Mouse (Mus musculus) hindbrain, embryonic 10.5 days (tissue): ENCODE data around the gene Nup205. TPM values are rescaled to one million over a fixed set of nuclear protein-coding genes. Genes with fewer than 3 reads are reported as not detected.

ENCODE experiments used
- DNase-seq: peaks from one replicate; pipeline ENCODE4 v3.0.0-alpha.2; 2017; ENCODE audit warnings: low spot score
- H3K27ac ChIP-seq: fragments of 300-500 bp; sonication (generic); 2 replicates; pipeline ENCODE4 v1.5.1; 2016; ENCODE audit warnings: mild to moderate bottlenecking, moderate library complexity
- H3K27me3 ChIP-seq: fragments of 300-500 bp; sonication (generic); 2 replicates; pipeline ENCODE4 v1.6.1; 2016; ENCODE audit warnings: mild to moderate bottlenecking; ENCODE audit not compliant: poor library complexity, insufficient read depth, severe bottlenecking
- H3K36me3 ChIP-seq: fragments of 300-500 bp; sonication (generic); 2 replicates; pipeline ENCODE4 v1.6.1; 2016; ENCODE audit warnings: mild to moderate bottlenecking, moderate library complexity
- H3K4me1 ChIP-seq: fragments of 300-500 bp; sonication (generic); replicated peaks from 2 replicates; pipeline ENCODE4 v1.6.1; 2016; ENCODE audit warnings: mild to moderate bottlenecking
- H3K4me3 ChIP-seq: fragments of 300-500 bp; sonication (generic); 2 replicates; pipeline ENCODE4 v1.5.1; 2016; ENCODE audit warnings: mild to moderate bottlenecking, moderate library complexity
- H3K9me3 ChIP-seq: fragments of 300-500 bp; sonication (generic); 2 replicates; pipeline ENCODE4 v1.6.1; 2016; ENCODE audit warnings: mild to moderate bottlenecking, moderate library complexity
- WGBS: fragments of 180-500 bp; shearing (Covaris S2); methylation state at CpG from one replicate; pipeline ENCODE4 v1.1.7; 2016; 5-methylcytosine and 5-hydroxymethylcytosine counted together
- polyA plus RNA-seq: library from polyadenylated mRNA; unstranded; fragments of >200 nt; fragmentation: Nextera tagmentation; extraction: Ambion mirVana; gene quantifications from 2 replicates; pipeline ENCODE4 v1.2.1, GENCODE M21; 2016

Nup205 gene
- polyA plus RNA-seq, 1 experiment from 2014 or later = 41.3 TPM

DNA sequence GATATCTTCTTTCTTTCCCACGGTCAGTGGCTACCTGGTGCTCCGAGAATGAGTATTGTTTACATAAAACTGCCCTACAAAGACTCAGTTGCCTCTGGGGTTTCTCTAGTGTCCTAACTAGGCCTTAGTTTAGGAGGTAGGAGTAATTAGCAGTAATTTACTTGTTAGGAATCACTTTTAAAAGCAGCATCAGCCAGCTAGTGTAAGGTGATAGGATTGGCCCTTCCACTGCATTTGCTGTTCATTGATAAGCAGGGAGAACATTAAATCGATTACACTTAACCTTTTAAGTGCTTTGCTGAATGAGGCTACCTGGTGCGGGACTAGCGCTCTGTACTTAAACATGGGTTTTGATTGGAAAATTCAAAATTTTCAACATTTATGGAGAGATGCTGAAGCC lies 76.3 kb downstream of the Nup205 start:
- Histone ChIP-seq H3K27ac (peak overlapping the region; percentile 94), H3K4me3 (peak overlapping the region; percentile 77), H3K36me3 (no peaks in the 10 kb centered on the region; the same call in 1 of the 2 replicates), H3K9me3 (no peaks in the 10 kb centered on the region), H3K27me3 (no peaks in the 10 kb centered on the region), H3K4me1 (peaks cover 36% of the 10 kb centered on the region)
- DNase-seq = no peak
- 49% methylated on average over 5 of the region's 5 CpGs for WGBS

DNA sequence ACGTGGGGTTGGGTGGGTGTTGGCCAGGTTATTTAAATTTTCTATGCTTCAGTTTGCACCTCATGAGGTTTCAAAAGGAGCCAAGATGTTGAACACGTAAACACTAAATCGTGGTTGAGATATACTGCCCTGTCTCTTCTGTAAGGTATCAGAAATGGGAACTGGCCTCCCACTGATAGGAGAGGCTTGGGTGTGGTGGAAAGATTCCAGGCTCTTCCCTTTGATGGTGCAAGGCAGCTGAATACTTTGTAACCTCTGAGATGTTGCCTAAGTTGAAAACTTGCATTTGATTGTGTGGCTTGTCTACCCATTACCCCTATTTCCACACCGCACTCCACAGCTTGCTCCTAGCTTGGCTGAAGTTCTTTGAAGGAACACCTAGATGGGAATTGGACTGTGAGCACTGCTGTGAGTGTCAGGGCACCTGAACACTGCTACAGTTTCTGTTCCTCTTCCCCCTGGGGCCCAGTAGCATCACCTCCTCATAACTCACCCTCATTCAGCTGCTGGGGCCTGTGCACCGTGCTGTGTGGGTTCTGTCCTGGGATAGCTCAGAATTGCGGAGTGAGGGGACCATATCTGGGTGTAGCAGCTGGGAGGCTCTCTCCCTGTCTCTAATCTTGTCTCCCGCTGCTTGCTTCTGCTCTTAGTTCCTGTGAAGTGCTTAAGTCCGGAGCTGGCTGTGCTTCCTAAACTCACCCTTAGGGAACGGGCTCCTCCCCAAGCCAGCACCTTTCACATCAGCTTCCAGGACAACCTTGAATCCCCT lies 77.1 kb downstream of the Nup205 start:
- peak overlapping the region; percentile 1; the same call in 1 of the 2 replicates for H3K27ac ChIP-seq
- H3K36me3 ChIP-seq = no peaks in the 10 kb centered on the region
- no peaks in the 10 kb centered on the region for H3K9me3 ChIP-seq
- WGBS = 60% methylated on average over 9 of the region's 9 CpGs
- no peaks in the 10 kb centered on the region for H3K27me3 ChIP-seq
- H3K4me1 ChIP-seq = peaks cover 34% of the 10 kb centered on the region
- no peak for DNase-seq
- peak overlapping the region; percentile 77 for H3K4me3 ChIP-seq

- peak overlapping the region; percentile 1; the same call in 1 of the 2 replicates for H3K27ac ChIP-seq
- peaks cover 33% of the 10 kb centered on the region for H3K4me1 ChIP-seq
- H3K4me3 ChIP-seq = peak overlapping the region; percentile 77; the same call in 1 of the 2 replicates
- 81% methylated on average over 12 of the region's 12 CpGs for WGBS
- no peaks in the 10 kb centered on the region for H3K27me3 ChIP-seq
- no peaks in the 10 kb centered on the region for H3K36me3 ChIP-seq
- no peak for DNase-seq
- H3K9me3 ChIP-seq = no peaks in the 10 kb centered on the region
These were observed 77.8 kb downstream of the Nup205 start for GRCm38 (mm10) chr6:35255017-35255416.

DNA sequence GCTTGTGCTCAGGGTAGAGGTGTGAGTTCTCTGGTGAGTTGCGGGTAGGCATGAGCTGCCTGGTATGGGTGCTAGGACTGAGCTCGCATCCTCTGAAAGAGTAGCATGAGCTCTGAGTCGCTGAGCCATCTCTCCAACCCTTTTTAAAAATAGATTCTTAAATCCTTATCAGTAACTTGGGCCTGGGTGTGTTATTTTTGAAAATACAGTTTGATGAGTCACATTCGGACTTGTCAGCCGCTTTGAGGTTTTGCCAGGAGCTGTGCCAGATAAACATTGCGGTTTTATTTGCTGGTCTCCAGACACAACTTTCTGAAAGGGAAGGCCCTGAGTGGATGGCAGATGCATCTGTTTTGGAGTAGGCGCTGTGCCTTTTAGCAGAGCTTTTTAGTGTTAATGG lies 79.5 kb downstream of the Nup205 start:
- DNase-seq = no peak
- Histone ChIP-seq H3K9me3 (no peaks in the 10 kb centered on the region), H3K4me1 (peaks cover 33% of the 10 kb centered on the region), H3K27me3 (no peaks in the 10 kb centered on the region), H3K4me3 (no peak overlapping the region), H3K36me3 (peaks cover 16% of the 10 kb centered on the region), H3K27ac (no peak overlapping the region)
- WGBS = 92% methylated on average over 7 of the region's 7 CpGs

DNA sequence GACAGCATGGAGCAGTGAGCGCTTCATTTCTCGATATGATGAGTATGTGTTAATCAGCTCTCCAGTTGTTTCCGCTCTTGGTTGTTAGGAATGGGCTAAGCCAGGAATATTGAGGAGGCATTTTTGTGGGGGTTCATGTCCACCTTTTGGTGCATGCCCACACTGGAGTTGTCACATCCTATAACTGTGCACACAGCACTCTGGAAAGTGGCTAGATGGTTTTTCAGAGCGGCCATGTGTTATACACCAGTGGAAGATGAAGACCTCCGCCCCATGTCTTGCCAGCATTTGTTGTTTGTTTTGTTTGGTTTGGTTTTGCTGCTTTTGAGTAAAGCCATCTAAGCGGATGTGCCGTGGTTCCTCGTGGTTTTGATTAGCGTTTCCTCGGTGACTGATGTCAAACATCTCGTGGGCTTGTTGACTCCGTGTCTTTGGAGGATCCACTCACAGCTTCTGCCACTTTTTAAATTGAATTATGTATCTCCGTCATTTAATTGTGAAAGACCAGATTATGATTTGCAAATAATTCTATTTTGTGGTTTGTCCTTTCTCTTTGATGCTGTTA lies 80.5 kb downstream of the Nup205 start:
- no peak for DNase-seq
- WGBS = 87% methylated on average over 13 of the region's 13 CpGs
- no peak overlapping the region for H3K4me3 ChIP-seq

DNA sequence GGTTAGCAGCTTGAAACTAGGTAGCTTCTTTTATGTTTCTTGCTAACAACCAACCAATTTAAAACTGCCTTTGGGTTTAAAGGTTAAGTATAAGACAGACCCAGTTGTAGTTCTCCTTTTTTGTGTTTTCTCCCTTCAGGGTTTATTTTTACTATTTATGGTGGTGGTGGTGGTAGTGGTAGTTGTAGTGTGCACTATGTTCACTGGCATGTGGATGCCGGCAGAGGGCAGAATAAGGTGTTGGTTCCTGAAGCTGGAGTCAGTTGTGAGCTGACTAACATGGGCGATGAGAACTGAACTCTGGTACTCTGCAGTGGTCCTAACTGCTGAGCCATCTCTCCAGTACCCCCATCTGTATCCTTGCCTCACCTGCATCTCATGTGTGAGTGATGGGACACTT lies 81.7 kb downstream of the Nup205 start:
- Histone ChIP-seq H3K27ac (no peak overlapping the region), H3K27me3 (no peaks in the 10 kb centered on the region), H3K36me3 (peaks cover 38% of the 10 kb centered on the region), H3K4me3 (no peak overlapping the region), H3K9me3 (no peaks in the 10 kb centered on the region), H3K4me1 (peaks cover 19% of the 10 kb centered on the region)
- WGBS = 96% methylated on average over 2 of the region's 2 CpGs
- no peak for DNase-seq

More for the DNA sequence above, 80.5 kb downstream of the Nup205 start:
- Histone ChIP-seq H3K9me3 (no peaks in the 10 kb centered on the region), H3K36me3 (peaks cover 26% of the 10 kb centered on the region), H3K27me3 (no peaks in the 10 kb centered on the region), H3K4me1 (peaks cover 28% of the 10 kb centered on the region), H3K27ac (no peak overlapping the region)

GRCm38 (mm10) chr6:35259526-35259925 lies 82.3 kb downstream of the Nup205 start:
- H3K9me3 ChIP-seq = no peaks in the 10 kb centered on the region
- DNase-seq = no peak
- H3K27ac ChIP-seq = no peak overlapping the region
- no peaks in the 10 kb centered on the region for H3K27me3 ChIP-seq
- WGBS = 81% methylated on average over 5 of the region's 5 CpGs
- H3K36me3 ChIP-seq = peaks cover 38% of the 10 kb centered on the region
- H3K4me3 ChIP-seq = no peak overlapping the region
- H3K4me1 ChIP-seq = peaks cover 13% of the 10 kb centered on the region

GRCm38 (mm10) chr6:35260531-35260930 lies 83.3 kb downstream of the Nup205 start:
- Histone ChIP-seq H3K9me3 (no peaks in the 10 kb centered on the region), H3K27ac (no peak overlapping the region), H3K36me3 (peaks cover 38% of the 10 kb centered on the region), H3K4me3 (no peak overlapping the region), H3K4me1 (peaks cover 3% of the 10 kb centered on the region), H3K27me3 (no peaks in the 10 kb centered on the region)
- 88% methylated on average over 7 of the region's 7 CpGs for WGBS
- DNase-seq = no peak

DNA sequence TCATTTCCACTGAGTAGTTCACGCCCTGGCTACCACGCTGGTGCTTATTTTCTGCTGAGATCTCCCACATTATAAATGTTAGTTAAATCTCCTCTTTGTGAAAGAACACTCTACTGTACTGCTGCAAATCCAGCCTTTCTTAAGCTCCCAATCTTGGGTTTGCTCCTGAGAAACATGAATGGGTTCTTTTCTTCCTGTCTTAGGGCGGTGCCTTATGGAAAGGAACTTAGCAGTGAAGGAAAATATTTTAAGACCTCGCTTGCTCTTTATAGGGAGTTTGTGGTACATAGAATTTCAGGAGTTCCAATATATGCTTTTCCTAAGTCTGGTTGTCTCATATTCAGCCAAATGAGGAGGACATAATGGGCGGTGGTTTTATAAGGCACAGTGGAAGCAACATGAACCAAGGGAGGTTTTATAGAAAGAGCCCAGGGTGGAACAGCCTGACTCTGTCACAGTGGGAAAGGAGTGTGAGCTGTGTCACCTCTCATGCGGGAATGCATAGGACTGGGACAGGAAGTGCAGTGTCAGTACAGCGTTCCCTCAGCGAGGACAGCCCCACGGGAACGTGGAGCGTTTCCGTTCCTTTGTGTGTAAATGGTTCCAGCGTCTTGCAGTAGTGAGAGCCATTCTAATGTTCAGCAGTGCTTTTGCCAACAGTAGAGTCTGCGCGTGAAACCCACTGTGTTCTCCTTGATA lies 88.5 kb downstream of the Nup205 start:
- H3K27me3 ChIP-seq = no peaks in the 10 kb centered on the region
- H3K4me3 ChIP-seq = no peak overlapping the region
- H3K9me3 ChIP-seq = no peaks in the 10 kb centered on the region
- DNase-seq = no peak
- no peak overlapping the region for H3K27ac ChIP-seq
- no peaks in the 10 kb centered on the region for H3K4me1 ChIP-seq
- peaks cover 39% of the 10 kb centered on the region for H3K36me3 ChIP-seq
- whole genome bisulfite sequencing = 87% methylated on average over 15 of the region's 15 CpGs

DNA sequence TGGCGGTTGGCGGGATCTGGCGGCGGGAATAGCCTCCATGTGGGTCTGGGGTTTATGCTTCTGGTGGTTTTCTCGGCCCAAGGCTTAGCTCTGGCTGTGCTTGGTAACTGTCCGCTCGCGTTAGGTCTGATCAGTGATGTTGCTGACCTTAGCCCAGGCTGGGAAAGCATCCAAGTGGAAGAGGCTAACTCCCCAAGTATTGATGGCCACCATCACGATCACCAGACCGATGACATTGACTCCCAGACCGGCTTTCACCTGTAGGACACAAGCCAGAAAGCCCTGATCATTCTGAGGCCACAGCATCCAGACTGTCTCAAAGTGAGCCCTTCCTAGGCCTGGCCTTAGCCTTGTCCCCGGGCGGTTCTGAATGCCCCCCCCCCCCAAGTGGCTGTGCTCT lies 91.5 kb downstream of the Nup205 start:
- Histone ChIP-seq H3K27ac (no peak overlapping the region), H3K36me3 (peaks cover 9% of the 10 kb centered on the region), H3K27me3 (no peaks in the 10 kb centered on the region), H3K9me3 (no peaks in the 10 kb centered on the region), H3K4me1 (no peaks in the 10 kb centered on the region), H3K4me3 (no peak overlapping the region)
- WGBS = 96% methylated on average over 13 of the region's 13 CpGs
- no peak for DNase-seq

GRCm38 (mm10) chr6:35269643-35270042 lies 92.4 kb downstream of the Nup205 start:
- Histone ChIP-seq H3K9me3 (no peaks in the 10 kb centered on the region), H3K4me3 (no peak overlapping the region), H3K27ac (no peak overlapping the region), H3K27me3 (no peaks in the 10 kb centered on the region), H3K4me1 (no peaks in the 10 kb centered on the region), H3K36me3 (0 out of 2 replicates have a peak, but pooled peaks cover 7% of the 10 kb centered on the region)
- 80% methylated on average over 13 of the region's 13 CpGs for WGBS
- DNase-seq = no peak

- H3K4me1 ChIP-seq = no peaks in the 10 kb centered on the region
These were observed 94.1 kb downstream of the Nup205 start for GRCm38 (mm10) chr6:35271094-35271855.

More at GRCm38 (mm10) chr6:35271094-35271855, 94.1 kb downstream of the Nup205 start:
- no peak for DNase-seq
- 90% methylated on average over 12 of the region's 12 CpGs for WGBS
- H3K9me3 ChIP-seq = no peaks in the 10 kb centered on the region
- H3K36me3 ChIP-seq = 0 out of 2 replicates have a peak, but pooled peaks cover 7% of the 10 kb centered on the region
- no peak overlapping the region for H3K4me3 ChIP-seq
- no peaks in the 10 kb centered on the region for H3K27me3 ChIP-seq
- H3K27ac ChIP-seq = no peak overlapping the region
